Mouse (Mus musculus) ES-CJ7 (cell line): ENCODE measurements around the gene Cab39l.
"Not testable (repeated sequence)": the region's sequence is repeated elsewhere in the genome, so short reads cannot be mapped to it uniquely, and the experiment has no call there.

Experiments used
- DNase-seq: peaks from one replicate; pipeline ENCODE4 v3.0.0; 2011; ENCODE audit warnings: low read depth, low spot score

The Cab39l gene

DNA sequence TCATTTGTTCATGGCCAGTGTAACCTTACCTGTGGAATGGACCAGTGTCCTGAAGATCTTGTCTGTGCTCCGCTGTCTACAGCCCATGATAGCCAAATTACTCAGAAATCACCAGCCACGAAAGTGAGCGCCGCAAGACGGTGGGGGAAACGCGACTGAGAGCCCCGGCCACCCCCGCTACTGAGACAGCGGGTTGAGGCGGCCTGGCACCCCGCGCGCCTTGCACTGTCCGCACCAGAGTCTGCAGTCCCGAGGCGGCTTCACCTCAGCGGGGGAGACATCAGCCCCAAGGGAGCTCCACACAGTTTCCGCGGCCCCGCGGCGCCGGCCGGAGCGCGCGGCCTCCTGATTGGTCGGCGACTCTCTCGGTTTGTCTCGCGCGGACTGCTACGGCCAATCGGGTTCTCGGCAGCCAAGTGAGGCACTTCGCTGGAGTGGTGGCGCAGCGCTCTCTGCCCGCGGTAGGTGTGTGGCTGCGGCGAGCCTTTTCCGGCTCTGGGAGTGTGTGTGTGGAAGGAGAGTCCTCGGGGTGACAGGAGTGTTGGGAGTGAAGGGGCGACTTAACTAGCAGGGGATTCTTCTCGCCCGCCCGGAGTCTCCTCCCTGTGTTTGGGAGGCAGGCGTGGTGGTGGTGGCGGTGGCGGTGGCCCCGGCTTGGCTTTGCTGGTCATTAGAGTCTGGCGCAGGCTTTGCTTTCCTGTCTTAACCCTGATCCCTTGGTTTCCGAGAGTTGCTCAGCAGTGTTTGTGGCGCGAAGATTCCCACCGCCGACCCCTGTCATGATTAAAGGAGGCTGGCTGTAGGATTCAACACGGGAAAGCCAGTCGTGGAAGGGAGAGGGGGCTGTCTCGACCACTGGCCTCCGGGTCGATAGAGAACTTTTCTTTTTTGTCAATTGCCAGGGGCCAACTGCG is at the start of gene Cab39l, which contains the start of gene Setdb2:
Cab39l (plus strand) TSS at position 415 of the 914 bp plus-strand sequence.
Setdb2 (minus strand) TSS at position 327 of the 914 bp plus-strand sequence.
- DNase-seq = peak; percentile 91

DNA sequence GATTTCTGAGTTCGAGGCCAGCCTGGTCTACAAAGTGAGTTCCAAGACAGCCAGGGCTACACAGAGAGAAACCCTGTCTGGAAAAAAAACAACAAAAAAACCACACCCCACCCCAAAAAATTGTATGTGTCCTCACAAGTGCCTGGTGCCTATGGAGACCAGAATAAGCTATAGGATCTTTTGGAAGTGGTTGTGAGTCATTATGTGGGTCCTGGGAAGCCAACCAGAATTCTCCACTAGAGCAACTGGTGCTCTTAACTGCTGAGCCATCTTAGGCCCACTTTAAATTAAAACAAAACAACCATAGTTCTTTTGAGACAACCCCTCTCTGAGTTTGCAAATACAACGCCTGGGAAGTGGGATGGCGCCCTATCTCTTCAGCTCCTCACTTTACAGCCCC is 45.5 kb upstream of the Cab39l start, which contains the start of gene Phf11c:
Phf11c (minus strand) TSS at position 101 of the 400 bp plus-strand sequence.
- DNase-seq = no peak

DNA sequence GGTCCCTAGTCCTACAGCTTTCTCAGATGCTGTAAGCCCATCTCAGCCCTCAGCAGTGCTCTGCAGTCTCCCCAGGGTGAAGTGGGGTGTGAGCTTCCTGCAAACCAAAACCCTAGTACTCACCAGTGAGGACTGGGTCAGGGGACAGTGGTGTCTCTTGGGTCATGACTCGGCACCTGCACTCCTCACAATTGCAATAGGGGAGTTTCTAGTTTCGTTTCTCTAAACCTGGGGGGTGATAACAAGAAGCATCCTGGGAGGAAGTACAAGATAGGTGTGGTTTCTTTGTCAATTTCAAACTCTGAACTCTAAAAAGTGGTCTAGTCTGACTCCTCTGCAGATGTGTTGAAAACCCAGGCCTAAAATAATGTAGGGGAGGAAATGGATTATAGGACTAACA is 43.8 kb upstream of the Cab39l start:
- DNase-seq = no peak

DNA sequence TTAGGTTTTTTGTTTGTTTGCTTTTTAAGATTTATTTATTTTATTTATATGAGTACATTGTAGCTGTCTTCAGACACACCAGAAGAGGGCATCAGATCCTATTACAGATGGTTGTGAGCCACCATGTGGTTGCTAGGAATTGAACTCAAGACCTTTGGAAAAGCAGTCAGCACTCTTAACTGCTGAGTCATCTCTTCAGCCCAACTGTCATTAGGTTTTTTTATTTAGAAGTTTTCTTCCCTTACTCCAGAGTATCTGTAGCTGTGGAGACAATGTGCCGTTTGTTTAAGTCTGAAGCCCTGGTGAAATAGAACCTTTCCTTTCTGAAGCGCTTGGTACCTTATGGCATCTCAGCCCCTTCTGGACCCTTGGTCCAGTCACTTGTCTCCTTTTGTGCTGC is 25.8 kb upstream of the Cab39l start:
- not testable (repeated sequence) for DNase-seq

DNA sequence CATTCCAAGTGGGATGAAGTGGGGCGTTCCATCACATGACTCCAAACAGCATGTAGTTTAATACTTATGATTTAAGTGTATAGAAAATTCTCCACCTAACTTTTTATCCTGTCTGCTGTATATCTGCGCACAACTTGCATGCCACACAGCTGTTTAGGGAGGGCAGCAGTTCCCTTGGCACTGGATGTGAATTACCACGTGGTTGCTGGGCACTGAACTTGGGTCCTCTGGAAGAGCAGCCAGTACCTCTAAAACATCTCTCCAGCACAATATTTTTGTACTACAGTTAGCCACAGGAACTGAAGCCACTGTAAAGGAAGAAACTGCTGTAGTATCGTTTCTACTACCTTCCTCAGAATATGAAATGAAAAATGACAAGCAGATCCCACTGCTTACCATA is 22.6 kb upstream of the Cab39l start:
- DNase-seq = no peak

DNA sequence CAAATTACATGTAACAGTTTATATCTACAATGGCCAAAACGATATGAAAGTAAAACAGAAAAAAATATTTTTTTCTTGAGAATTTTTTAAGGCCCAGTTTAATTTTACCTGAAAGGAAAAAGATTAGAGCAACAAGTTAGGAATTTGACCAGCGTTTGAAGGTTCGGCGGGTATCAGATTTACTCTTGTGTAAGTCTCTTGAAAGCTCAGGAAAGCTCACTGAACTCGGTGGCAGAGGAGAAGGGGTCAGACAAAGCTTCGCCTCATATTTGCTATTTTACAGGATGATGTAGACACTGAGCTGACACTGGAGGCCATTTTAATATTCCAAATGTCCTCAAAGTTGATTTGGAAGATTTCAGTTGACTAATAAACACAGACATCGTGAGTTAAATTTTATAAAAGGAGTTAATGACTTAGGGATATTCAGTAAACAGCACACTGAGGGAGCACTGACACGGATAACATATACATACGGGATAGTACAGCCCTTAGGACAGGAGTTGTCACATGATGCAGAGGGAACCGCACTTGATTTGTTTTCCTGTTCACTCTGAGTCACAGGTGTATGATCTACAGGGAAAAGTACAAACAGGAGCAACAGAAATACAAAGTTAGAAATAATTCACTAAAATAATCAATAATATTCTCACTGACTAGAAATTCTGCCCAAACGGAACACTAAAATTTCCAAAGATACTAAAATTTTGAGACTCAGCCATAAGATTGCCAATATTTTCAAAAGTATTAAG is 17.7 kb upstream of the Cab39l start:
- no peak for DNase-seq

DNA sequence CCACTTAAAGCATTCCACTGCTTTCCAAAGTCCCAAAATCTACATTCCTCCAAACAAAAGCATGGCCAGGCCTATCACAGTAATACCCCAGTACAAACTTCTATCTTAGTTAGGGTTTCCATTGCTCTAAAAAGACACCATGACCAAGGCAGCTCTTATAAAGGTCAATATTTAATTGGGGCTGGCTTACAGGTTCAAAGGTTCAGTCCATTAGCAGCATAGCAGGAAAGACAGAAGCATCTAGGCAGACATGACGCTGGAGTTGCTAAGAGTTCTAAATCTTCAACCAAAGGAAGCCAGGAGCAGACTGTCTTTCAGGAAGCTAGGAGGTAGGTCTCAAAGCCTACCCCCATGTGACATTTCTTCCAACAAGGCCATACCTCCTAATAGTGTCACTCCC is 10.2 kb upstream of the Cab39l start:
- DNase-seq = no peak

DNA sequence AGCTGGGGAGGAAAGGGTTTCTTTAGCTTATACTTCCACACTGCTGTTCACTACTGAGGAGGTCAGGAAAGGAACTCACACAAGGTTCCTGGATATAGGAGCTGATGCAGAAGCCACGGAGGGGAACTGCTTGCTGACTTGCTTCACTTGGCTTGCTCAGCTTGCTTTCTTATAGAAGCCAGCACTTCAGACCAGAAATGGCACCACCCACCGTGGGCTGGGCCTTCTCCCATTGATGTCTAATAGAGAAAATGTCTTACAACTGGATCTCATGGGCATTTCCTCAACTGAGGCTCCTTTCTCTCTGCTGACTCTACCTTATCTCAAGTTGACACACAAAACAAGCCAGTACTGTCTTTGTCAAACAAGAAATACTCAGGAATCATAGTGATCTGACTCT is 6.9 kb upstream of the Cab39l start:
- DNase-seq = no peak

DNA sequence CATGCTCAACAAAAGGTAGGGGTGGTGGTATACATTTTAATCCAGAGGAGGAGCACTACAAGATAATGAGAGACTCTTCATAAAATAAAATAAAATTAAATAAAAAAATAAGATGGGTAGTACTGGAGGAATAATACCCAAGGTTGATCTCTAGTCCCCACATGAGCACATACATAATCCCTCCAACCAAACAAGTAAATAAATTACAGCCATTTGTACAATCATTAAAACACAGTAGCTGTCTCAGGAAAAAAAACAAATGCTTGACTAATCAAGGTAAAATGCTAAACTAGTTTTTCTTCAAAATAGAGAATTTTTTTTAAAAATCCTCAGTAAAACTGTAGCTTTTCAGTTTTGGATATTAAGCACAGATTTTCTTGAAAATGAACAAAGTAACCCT is 5.6 kb upstream of the Cab39l start:
- no peak for DNase-seq

DNA sequence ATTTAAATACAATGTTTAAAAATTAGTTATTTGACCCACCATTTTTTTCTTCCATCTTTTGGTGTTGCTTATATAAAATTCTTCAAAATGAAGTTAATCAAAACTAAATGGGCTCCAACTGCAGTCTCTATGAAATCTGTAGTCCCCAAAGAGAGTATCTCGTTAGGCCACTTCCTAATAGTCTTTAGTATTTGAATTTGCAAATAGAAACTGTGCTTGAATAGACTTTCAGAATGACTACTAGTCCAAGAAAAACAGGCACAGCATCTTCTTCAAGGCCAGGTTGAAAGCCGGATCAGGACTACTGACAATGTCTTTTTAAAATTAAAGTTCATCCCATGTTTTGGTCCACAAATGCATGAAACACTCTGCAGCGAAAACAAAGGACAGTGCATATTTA is 3.4 kb upstream of the Cab39l start:
- no peak for DNase-seq

DNA sequence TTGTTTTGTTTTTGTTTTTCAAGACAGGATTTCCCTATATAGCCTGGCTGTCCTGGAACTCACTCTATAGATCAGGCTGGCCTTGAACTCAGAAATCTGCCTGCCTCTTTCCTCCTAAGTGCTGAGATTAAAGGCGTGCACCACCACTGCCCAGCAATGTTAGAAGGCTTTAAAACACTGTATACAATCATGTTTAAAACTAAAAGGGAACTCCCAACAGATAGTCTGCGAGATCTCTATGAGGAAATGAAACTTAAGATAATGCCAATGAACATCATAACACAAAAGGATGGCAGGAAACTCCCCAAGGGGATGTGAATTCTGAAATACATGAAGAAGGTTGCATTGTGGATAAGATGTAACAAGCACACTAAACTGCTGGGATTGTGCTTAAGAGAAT is 2.3 kb upstream of the Cab39l start:
- no peak for DNase-seq

DNA sequence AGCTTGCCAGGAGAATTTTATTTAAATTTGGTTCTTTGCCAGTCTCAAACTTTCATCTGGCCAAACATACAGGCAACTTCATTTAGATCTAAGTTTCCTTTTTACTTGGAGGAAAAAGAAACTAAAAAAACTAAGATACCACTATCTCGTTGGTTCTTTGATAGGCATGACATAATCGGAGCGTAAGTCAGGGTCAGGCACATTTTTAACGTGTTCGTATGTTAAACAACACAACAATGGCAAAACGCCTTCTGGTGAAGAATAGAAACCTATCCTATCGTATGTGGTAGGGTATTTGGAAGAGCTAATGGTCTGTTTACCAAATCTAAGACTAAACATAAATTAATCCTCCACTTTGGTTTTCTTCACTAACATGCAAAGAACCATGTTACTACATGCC is 733 bp upstream of the Cab39l start:
- DNase-seq = no peak

DNA sequence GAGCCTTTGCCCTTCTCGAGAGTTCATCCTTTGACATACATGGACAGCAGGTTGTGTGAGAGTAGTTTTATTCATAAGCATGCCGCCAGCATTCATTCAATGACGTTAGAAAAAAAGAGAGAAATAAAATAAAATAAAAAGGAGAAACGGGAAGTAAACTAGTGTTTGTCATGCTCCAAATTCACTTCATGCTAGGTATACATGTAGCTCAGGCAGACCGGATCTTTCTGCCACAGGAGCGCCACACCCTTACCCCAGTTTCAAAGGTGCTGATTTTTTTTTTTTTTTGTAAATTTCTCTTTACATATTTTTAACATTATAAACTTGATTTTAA is 667 bp downstream of the Cab39l start:
- DNase-seq = no peak

DNA sequence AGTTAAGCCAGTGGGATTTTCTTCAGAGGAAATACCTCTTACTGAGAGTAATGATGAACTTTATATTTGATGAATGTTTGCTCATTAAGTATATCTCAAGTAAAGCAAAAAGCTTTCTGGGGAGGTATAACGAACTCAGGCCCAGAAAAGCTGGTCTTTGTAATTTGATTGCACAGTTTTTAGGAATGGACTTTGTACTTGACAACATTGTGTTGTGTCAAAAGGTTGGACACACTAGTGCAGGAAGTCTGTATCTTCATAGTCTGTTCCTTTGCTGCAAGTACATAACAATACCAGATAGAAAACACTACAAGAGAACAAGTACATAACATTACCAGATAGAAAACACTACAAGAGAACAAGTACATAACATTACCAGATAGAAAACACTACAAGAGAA is 4.6 kb downstream of the Cab39l start:
- DNase-seq = no peak

DNA sequence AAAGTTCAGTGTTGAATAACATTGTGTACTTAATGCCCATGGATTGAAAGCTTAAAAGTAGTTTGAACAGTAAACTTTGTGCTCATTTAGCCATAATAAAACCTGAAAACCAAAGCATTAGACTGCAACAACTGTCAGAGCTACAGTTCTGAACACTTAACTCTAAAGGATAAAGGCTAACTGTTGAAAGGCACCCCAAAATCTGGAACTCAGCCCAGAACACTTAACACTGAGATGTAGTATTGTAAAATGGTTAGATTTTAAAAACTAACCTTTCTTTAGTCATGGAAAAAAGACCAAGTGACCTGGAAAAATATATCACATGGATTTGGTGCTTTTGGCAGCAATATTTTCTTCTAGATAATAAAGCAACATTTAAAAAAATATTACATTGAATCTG is 7.2 kb downstream of the Cab39l start:
- no peak for DNase-seq

DNA sequence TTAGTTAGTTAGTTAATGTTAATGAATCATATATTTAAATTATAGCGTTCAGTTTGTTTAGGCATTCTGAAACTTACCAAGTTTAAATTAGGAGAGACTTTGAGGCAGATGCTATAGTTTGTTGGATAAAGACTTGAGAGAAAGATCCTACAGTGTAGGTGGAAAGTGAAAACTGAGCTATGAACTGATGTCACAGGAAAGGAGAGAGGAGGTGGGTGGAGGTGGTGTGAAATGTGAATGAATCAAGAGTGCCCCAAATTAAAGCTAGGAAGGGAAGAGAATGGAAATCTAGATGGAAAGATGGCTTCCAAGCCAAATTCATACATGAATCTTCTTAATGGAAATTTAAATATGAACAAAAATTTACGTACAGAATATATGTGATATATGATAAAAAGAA is 25.7 kb downstream of the Cab39l start:
- no peak for DNase-seq

DNA sequence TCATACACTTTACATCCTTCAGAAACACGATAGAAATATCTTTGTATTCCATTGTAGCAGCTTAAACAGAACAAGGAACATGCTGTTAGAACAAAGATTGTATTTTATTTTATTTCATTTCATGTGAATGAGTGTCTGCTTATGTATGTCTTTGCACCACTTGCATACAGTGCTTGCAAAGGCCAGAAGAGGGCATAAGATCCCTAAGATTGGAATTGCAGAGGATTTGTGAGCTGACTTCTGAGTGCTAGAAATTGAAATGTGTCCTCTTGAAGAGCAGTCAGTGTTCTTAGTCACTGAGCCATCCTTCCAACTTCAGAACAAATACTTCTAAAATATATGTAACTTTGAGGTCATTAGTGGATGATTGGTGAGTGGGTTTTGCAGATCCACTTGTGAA is 27.0 kb downstream of the Cab39l start:
- DNase-seq = peak; percentile 30

DNA sequence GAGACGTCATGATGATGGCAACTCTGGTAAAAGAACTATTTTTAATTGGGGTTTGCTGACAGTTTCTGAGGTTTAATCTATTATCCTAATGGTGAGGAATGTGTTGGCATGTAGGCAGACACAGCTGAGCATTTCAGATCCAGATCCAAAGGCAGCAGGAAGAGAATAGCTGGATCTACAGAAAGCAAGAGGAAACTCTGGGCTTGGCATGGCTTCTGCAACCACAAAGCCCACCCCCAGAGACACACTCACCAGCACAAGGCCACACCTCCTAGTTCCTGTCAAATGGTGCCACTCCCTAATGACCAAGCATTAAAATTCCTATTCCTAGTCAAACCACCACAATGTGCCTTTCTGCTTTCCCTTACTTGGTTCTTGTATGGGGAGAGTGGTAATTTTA is 30.0 kb downstream of the Cab39l start:
- DNase-seq = no peak

DNA sequence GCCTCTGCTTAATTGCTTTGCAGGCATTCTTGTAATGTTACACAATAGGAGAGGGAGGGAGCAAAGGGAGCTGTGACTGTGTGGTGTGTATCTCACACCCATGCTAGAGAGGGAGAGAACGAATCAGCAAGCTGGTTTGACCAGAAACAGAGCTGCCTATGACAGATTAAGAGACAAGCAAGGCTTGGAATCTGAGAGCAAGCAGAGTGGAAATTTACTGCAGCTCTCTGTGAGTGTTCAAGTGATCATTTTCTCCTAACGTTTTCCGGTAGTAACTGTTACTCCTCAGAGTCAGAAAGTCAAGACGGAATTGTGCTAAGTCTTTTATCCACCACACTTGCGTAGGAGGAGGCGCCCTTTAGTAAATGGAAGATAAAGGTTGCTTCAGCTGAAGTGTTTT is 37.9 kb downstream of the Cab39l start:
- no peak for DNase-seq

DNA sequence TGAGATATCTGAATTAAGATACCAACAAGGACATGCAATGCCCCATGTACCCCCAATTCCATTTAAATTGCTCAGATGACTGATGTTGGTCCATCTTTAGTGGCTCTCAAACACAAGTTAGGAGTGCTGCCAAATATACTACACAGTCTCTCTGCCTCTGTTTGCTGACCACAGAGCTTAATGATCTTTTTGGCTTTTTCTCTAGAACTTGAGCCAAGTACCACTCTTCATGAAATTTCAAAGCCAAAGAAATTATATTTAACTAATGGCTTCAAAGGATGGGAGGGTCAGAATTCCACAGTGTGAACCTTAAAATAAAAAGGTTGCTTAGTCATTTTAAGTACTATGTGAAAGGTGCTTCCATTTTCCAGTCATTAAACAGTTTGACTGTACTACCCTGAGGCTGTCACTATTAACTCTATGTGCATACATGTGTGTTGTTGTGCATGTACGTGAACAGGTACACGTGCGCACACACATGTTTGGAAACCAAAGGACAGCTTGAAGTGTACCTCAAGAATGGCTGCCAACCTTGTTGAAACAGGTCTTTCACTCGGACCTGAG is 44.6 kb downstream of the Cab39l start:
- DNase-seq = no peak

DNA sequence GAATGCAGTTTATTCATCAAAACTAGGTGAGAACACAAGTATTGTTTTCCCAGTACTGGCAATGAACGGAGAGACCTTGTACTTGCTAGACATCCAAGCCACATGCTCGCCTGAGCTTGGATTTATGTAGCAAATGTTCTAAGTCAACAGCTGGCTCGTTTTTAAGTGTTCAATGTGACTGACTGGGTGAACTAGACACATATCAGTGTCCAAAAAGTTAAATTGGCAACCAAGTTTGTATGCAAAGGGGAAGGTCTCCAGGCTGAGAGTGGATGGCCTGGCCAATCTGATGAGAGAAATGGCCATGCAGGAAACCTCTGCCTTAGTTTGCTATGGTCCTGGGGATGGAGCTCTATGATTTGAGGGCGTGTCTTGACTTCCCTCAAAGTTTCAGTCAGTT is 51.6 kb downstream of the Cab39l start:
- no peak for DNase-seq

DNA sequence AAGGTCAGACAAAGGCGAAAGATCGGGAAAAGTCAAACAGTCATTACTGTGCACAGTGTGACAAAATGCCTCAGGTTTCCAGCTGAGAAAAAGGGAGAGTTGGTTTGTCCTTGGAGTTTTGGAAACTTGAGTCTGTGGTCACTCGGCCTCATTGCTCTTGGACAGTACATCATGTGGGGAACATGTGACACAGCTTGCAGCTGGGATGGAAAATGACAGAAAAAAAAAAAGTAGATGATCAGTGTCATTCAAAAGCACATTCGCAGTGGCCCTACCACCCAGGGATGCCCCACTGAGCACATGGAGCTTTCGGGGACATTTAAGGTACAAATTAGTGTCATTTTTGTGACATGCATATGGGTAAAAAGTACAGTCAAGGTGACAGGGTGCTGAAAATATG is 57.2 kb downstream of the Cab39l start:
- DNase-seq = no peak

DNA sequence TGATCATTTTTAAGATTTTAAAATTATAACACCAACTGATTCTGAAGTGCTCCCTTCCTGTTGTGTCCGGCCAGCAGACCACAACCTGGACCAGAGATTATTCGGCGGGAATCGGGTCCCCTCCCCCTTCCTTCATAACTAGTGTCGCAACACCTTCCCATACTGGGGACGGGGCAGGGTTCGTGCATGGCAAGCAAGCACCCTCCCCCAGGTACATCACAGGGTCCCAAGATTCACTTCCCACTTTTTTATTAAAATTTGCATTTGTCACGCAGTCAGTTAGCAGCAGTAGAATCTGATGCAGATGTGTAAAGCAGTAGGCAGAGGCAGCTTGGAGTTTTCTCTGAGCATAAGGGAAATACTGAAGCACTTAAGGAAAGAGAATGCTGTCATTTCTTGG is 64.1 kb downstream of the Cab39l start:
- DNase-seq = no peak
